Mouse (Mus musculus) cerebellum, adult 8-10 months (tissue): ENCODE data around the gene Senp1.

Experiments used
- DNase-seq: peaks from one replicate; pipeline ENCODE4 v3.0.0; 2022

The Senp1 gene

DNA sequence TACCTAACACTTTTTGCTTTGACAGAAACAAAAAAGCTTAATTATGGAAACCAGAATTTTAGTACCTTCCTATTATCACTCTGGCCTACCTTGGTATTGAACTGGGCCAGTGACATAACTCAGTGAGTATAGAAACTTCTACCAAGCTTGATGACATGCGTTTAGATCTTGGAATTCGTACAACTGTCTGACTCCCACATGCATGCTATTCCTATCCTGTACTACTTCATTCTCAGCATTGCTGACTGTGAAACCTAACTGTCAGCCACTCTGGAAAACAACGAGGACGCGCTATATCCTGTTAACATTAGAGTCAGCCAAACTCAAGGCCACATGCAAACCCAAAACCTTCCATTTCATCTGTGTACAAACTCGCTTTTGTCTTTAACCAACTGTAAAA is 49.6 kb downstream of the Senp1 start:
- no peak for DNase-seq

DNA sequence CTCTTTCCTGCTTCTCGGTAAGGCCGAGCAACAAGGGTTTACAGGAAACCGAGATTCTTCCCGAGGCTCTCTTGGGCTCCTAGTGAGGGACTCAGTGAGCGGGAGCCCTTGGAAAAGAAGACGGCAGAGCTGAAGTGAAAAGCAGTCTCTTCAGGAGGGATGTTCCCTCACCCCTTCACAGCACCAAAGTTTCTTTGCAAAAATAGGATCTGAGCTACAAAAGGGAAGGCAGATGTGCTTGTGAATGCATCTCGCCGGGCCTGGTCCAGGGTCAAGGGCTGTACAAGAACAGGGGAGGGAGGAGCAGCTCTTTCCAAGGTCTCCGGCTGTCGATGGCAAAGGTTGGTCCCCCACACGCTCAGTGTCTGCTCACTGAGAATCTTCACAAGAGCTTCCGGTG is 51.0 kb downstream of the Senp1 start:
- no peak for DNase-seq

DNA sequence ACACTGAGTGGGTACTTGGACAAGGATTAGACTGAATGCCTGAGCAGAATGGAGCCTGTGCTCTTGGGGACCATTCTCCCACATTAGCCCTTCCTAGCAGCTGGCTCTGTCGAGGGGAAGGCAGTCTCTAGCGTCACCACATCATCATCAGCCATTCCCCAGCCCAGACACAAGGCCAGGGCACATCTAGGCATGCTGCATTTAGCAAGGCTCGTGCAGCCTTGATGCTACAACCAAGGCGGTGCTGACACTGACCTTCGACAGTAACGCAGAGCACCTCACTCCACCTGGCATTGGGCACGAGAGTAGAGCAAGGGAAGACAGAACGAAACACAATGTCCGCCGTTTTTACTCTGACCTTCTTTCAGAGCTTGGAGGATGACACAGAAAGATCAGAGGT is 53.9 kb downstream of the Senp1 start:
- DNase-seq, result no peak

DNA sequence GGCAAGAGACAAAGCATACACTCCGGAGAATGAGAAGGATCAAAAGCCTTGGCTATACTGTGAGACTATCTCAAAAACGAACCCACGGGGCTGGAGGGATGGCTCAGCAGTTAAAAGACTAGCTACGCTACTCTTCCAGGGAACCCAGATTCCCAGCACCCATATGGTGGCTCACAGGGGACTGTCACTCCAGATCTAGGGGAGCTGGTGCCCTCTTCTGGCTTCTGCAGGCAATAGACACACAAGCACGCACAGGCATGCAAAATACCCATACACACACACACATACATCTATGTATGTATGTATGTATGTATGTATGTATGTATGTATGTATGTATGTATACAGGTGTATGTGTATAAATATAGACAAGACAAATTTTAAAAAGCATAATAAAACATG is 57.0 kb downstream of the Senp1 start:
- DNase-seq, result no peak

DNA sequence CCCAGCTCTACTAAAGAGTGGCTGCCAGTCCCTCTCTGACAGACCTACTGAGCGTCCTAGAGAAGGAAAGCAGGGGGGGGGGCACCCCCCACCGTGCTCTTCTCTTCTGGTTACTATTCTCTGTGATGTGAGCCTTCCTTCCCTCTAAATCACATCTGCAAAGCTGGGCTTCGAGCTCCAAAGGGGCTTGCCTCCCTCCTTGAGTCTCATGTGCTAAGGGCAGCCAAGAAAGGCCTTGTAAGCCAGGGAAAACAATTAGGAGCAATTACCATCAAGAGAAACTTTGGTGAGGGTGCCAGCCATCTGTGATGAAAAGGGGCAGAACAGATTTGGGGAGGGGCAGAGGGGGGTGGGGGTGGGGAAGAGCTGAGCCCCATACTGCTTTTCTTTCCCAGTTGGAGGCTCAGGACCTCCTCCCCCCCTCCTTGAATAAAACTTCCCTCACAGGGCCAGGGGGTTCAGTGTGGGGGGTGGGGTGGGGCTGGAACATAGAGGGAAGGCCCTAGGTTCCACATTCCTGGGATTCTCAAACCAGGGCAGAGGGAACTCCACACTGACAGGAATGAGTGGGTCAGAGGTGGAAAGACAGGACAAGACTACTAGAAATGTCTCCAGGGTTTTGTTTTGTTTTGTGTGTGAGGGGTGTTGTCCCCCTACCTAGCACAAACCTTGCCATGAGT is 58.3 kb downstream of the Senp1 start:
- DNase-seq, result no peak

DNA sequence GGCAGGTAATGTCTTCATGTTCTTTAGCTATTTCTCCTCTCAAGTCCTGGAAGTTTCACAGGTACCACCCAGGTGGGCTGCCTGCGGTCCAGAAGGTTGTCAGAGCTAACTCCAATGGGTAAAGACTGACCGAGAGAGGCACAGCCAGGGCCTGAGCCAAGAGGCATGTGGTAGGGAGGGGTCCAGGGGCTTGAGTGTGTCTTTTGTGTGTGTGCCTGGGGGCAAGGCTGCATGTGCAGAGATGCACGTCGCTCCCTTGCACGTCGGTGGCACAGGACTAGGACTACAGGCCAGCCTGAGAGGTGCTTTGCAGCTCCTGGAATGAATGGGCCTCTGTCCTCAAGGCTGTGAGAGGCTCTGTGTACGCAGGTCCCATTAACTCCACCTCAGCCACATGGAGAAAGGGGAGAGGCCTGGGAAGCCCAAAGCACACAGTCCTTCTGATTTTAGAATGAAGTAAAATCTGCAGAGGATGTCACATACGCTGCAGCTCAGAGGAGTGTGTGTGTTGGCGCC is 60.3 kb downstream of the Senp1 start:
- DNase-seq, result no peak

DNA sequence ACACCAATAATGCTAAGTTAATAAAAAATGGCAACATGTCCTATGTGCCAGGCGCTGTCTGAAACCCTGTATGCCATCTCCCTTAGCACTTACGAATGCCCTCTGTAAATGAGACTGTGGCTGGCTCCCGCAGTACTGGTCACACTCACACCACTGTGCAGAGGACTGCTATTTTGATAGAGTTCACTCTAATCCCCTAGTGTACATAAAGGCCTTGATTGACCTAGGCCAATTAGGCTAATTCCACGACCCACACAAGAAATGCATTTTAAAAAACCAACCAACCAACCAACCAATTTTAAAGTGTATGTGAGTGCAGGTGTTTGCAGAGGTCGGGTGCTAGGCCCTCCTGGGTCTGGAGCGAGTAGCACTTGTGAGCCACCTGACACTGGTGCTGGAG is 63.7 kb downstream of the Senp1 start:
- DNase-seq, result no peak

DNA sequence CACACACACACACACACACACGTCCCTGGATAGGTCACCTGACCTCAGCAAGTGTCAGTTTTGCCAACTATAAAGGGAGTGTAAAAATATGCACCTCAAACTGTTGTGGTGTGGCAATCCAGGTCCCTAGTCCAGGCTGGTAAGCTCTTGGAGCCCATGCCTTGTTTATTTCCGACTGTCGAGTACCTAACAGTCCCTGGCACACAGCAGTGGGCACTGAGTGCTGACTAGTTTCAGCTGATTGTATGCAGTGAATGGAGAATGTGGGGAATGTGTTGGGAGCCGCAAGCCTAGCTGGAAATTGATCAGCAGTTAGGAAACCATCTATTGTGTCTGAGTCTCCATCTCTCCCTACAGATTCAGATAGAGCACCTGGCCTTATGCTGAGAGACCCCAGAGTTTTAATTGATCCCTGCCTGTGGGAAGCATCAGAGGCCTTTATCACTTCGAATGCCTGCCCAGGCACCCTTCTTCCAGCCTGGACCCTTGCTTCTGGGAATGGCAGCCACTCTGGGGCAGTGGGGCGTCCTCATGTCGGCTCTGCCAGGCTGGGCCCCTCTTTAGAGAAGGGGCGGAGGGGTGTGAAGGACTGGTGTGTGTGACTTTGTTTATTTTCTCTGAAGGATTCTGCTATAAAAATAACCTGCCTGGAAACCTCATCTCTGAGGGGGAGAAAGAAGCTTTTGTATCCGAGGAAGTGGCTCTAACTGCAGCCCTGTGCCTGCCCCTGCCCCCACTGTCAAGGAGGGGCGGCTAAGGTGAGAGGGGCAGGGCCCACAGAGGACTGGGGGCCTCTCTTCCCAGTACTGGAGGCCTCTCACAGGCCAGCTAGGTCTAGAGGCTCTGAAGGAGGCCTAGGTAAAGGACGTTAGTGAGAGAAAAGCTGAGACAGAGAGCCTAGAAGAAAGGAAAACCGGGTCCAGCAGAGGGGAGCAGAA is 66.3 kb downstream of the Senp1 start:
- DNase-seq, result no peak

DNA sequence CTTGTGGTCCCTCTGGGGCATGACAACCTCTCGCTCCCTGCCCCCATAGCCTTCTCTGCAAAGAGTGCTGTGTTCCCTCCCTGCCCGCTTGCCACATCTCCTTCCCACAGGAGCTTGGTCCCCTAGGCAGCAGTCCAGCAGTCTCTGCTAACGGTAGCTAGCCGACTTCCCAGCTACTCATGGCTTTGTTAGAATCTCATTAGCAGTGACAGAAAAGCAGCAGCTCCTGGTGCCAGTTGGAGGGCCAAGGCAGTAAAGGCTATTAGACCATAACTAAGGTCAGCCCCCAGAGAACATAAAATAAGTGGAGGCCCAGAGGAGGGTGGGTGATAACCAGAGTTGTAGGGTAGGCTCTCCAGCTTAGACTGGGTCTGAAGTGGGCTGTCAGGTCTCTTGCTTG is 67.9 kb downstream of the Senp1 start:
- DNase-seq, result no peak

DNA sequence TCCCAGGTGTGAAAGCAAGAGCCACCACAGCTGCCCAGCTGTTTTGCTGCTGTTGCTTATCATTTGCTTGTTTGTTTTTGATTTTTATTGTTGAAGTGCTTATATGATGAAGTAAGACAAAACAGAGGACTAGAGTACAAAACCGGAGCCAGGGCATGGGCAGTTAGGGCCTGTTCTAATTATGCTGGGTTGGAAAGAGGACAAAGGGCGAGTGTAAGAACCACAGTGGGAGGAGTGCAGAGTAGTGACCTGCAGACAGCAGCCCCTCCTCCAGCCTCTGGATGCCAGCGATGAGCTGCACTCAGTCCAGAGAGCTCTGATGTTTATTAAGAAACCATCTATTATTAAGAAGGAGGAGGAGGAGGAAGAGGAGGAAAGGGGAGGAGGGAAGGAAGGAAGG is 70.4 kb downstream of the Senp1 start:
- no peak for DNase-seq

DNA sequence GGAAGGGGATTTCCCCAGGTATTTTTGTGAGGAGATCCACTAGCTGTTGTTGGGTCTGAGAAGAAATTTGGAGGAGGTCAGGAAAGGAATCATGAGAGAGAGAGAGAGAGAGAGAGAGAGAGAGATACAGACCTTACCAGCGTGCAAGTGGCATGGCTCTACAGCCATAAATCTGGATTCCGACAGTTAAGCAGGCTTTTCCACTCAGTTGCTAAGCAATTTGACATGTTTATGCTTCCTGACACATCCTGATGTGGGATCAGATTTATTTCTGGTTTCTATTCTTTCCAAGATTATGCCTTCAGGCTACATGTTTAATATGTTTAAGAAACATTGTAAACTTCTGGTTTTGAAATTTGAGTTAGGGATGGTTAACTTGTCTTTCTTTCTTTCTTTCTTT is 71.7 kb downstream of the Senp1 start:
- no peak for DNase-seq

DNA sequence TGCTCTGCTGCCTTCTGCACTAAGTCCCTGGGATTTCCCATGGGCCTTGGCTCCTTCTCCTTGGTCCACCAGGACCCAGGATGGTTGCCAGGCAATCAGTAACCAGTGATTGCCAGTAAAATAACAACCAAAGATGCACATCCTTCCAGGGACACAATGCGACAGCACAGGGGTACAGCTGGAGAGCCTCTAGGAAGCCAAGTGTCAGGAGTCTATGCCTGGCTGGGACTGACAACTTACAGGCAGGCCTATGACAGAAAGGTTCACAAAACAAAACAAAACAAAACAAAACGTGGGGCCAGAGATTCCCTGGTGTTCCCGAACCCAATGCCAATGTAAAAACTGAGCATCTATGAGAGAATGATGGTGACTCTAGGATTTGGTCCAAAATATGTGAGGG is 74.5 kb downstream of the Senp1 start:
- no peak for DNase-seq

DNA sequence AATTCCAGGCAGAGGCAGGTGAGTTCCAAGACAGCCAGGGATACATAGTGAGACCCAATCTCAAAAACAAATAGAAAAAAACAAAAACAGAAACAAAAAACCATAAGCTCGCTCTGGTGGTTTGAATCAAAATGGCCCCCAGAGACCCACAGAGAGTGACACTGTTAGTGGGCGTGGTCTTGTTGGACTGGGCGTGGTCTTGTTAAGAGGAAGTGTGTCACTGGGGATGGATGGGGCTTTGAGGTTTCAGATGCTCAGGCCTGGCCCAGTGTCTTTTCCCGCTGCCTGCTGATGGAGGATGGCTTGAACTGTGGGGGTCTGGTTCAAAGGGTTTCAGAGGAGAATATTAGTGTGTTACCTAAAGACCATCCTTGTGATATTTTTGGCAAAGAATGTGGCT is 75.6 kb downstream of the Senp1 start:
- no peak for DNase-seq

DNA sequence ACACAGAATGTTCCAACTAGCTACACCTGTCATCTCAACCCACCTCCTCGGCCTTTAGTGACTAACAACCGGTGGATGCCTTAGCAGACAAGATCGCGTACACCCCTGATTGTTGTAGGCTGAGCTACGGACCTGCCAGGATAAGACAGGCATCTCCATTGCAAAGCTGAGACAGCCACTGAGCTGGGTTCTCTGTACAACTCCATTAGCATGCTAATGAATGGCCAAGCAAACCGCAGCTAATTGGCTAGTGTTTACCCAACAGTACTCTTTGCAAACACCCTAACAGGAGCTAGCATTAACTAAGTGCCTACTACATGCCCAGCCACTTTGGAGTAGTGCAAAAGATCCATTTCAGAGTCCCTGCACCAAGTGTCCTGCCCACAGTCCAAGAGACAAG is 80.7 kb downstream of the Senp1 start:
- DNase-seq, result no peak

DNA sequence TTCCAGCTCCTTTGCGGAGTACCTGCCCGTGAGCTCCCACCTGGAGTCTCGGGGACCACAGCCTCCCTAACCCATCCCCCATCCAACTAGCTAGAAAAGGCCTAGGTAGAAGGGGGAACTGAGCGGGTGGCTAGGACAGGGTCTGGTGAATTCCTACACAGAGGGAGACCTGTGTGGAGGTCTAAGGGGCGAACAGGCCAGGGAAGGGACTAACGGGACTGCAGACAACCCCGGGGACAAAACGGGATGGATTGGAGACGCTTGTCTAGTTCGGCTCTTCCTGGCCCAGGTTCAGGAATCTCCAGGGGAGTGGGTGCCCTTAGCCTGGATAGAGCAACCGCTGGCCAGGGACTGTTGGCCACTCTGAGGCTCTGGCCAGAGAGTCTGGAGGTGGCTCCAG is 88.4 kb downstream of the Senp1 start:
- DNase-seq, result no peak

DNA sequence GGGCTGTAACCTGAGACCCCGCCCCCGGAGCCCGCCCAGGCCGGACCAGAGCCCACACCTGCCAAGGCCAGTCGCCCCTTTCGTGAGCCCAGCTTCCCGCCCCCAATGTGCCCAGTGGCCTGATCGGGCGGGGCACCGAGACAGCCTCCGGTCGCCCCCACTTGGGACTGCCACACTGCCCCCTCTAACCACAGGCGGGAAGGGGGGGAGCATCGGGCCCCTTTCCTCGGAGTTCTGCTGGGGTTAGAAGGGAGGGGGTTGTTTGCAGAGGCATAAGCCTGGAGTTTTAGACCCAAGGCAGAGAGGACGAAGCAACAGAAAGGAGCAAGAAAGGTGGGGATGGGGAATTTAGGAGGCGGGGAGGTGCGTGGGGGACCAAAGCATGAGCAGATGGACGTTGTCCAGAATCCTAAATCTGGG is 88.8 kb downstream of the Senp1 start:
- no peak for DNase-seq

DNA sequence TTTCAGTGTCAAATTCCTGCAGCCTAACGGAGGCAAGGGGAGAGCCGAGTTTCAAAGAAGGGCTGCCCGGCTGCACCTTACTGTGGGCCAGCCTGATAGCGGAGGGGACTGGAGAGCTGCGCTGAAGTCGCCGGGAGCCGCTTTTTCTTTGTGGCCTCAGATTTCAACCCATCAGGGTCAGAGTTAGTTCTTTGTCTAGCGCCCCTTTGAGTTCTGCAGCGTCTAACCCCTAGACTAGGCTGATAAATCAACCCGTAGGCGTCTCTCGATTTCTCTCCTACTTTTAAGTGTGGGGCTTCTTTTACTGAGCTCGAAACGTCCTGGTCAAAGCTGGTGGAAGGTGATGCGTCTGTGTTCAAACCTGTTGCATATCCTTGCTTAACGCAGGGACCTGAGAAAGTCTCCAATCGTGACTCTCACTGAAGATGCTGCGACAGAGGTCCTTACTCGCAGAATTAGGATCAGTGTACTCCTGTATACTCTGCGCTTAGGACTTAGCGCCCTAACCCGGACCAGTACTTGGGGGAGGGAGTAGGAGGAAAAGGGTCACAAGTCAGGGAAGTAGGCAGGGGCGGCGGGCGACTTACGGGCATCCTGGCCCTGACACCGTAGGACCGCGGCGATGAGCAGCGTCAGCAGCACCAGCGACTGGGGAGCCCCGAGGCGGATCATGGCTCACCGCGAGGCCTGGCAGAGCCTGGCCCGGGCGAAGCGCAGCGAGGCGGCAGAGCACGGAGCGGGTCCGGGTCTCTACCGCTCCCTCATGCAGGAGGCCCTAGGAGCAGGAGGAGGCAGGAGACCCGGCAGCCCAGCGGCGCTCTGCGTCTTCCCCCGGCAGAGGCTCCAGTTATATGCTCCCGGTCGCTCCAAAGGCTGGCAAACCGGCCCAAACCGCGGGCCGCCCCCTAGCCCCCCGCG is 89.5 kb downstream of the Senp1 start, which contains the start of gene Col2a1:
Gene Col2a1, minus strand, starts transcription at position 874 of the 918 bp plus-strand sequence.
- DNase-seq, result no peak

DNA sequence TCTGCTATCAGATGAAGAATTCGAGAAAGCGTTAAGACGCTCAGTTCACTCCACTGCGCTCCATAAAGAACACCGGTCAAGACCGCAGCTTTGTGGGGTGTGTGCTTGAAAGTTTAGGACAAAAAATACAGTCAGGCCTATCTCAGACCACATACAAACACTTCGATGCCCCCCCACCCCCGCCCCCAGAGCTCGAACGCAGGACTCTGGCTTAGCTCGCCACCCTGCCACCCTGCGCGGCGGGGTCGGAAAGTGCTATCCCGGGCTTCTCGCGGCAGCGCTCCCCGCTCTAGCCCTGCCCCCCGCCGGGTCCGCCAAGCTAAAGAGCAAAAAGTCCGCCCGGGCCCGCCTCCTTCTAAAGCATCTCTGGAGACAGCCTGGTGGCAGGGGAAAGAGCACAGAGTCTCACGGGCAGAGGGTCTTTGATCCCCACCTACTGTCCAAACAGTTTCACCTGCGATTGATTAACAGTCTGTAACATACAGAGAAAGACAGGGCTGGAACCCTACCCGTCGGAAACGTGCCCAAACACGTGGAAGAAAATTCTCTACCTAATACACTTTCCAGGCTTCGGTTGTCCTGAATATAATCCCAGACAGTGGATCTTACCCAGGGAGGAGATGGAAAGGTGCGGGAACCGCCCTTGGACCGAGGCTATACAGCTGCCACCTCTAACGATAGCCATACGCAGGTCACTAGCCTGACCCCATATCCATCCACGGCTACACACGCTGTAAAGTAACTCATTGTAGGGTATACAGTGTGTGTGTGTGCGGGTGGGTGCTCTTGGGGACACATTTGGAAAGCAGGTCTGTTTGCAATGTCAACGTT is 90.3 kb downstream of the Senp1 start:
- no peak for DNase-seq

DNA sequence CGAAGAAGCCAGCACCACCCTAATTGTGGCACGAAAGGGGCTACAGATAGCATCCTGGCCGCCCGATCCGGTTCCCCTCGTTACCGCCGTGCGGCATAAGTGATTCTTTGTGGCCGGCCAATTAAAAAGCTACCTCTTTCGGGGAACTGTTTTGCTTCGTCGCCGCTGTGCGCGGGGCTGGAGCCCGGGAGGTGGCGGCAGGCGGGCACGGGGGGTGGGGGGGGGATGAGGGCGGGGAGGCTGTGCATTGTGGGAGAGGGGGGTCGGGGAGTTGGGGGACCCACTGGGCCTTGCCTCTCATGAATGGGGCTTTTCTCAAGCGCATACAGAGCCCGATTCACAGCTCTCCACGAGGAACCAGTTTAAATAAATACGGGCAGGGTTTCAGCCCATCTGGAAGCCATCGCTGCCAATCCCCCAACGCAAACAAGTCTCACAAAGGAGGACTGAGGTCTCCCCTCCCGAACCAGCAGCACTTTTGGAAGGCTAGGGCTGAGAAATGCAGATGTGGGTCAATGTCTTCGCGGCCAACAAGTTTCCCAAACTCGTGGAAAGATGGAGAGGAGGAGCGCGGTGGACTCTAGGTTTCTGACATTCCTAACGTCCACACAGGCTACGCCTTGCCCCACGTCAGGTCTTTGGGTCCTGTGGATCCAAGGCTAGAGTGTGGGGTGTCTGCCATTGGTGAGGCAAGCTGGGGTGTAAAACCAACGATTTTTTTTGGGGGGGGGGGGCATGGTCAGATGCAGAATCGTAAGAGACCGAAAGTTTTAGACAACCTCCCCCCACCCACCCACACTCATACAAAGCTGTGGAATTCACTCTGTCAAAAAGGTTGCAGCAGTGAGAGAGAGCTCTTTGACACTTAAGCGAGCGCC is 91.2 kb downstream of the Senp1 start:
- DNase-seq, result no peak

DNA sequence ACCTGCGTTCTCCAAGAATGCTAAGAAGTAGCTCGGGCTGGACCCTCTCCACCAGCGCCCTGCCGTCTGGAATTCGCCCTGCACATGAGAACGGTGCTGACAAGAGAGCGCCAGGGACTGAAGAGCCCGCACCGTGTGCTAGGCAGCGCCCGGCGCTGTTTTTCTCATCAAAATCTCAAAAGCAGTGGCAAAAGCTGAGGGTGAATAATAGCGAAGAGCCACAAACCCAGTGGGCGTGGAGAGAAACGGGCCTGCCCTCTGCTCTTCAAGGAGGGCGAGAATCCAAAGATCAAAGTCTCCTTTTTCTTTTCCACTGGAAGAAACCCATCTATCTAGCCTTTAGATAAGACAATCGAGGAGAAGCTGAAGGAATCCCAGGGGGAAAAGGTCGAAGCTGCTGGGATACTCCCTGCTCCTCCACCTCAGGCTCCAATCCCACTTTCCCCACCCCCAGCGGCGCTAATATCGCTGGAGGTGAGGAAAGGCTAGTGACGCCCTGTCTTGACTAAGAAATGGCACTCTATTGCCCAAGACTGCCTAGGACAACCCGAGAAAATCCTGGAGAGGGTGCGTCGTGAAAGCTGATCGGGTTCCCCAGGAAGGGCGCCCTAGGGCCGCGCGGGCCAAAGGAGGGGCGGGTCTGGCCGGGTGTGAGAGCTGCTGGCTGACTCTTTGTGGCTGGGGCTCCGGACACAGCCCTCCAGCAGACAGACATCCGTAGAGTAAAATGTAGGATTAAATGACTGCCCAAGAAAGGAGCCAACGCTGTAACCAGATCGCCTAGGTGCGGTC is 92.0 kb downstream of the Senp1 start:
- DNase-seq, result no peak
